Mouse (Mus musculus) splenic B cell, adult 2 months (primary cell): ENCODE data around the gene Msmb.
A peak's percentile ranks its signal among the peaks of the same experiment; 100 is the strongest.
"Not testable (repeated sequence)": the region's sequence is repeated elsewhere in the genome, so short reads cannot be mapped to it uniquely, and the experiment has no call there.

Experiments
- DNase-seq: peaks from one replicate; pipeline ENCODE4 v3.0.0-alpha.2; 2011; ENCODE audit warnings: low read depth, low spot score
- H3K27me3 ChIP-seq: 2 replicates; pipeline ENCODE4 v1.6.1; 2012; ENCODE audit warnings: mild to moderate bottlenecking, low read length, moderate library complexity, mixed read lengths; ENCODE audit not compliant: control insufficient read depth, poor library complexity, insufficient read depth, severe bottlenecking
- H3K36me3 ChIP-seq: 2 replicates; pipeline ENCODE4 v1.6.1; 2012; ENCODE audit warnings: mild to moderate bottlenecking, low read length, moderate library complexity, mixed read lengths; ENCODE audit not compliant: control insufficient read depth, poor library complexity, insufficient read depth, severe bottlenecking

Msmb gene

GRCm38 (mm10) chr14:32160563-32160962 lies 18.7 kb downstream of the Msmb start:
- Histone ChIP-seq H3K27me3 (no peaks in the 10 kb centered on the region), H3K36me3 (no peaks in the 10 kb centered on the region)
- DNase-seq, result no peak

GRCm38 (mm10) chr14:32161090-32161885 lies 19.5 kb downstream of the Msmb start:
- H3K36me3 ChIP-seq, result no peaks in the 10 kb centered on the region
- no peak for DNase-seq
- H3K27me3 ChIP-seq, result no peaks in the 10 kb centered on the region

GRCm38 (mm10) chr14:32162231-32162630 lies 20.4 kb downstream of the Msmb start:
- H3K36me3 ChIP-seq, result no peaks in the 10 kb centered on the region
- H3K27me3 ChIP-seq, result no peaks in the 10 kb centered on the region
- no peak for DNase-seq

- no peaks in the 10 kb centered on the region for H3K36me3 ChIP-seq
- DNase-seq, result no peak
- H3K27me3 ChIP-seq, result no peaks in the 10 kb centered on the region
Measured at GRCm38 (mm10) chr14:32163203-32163888, 21.5 kb downstream of the Msmb start.

- no peak for DNase-seq
- Histone ChIP-seq H3K27me3 (no peaks in the 10 kb centered on the region), H3K36me3 (no peaks in the 10 kb centered on the region)
Measured at GRCm38 (mm10) chr14:32164173-32165051, 22.6 kb downstream of the Msmb start.

- Histone ChIP-seq H3K36me3 (no peaks in the 10 kb centered on the region), H3K27me3 (no peaks in the 10 kb centered on the region)
- DNase-seq, result peak; percentile 90
Measured at GRCm38 (mm10) chr14:32165278-32166061, 23.6 kb downstream of the Msmb start.

- DNase-seq, result no peak
- Histone ChIP-seq H3K36me3 (no peaks in the 10 kb centered on the region), H3K27me3 (no peaks in the 10 kb centered on the region)
Measured at GRCm38 (mm10) chr14:32166062-32166441, 24.2 kb downstream of the Msmb start.

- H3K27me3 ChIP-seq, result no peaks in the 10 kb centered on the region
- DNase-seq, result no peak
- H3K36me3 ChIP-seq, result peaks cover 1% of the 10 kb centered on the region; the same call in 1 of the 2 replicates
Measured at GRCm38 (mm10) chr14:32166840-32167239, 25.0 kb downstream of the Msmb start.

GRCm38 (mm10) chr14:32167326-32167725 lies 25.5 kb downstream of the Msmb start:
- Histone ChIP-seq H3K27me3 (no peaks in the 10 kb centered on the region), H3K36me3 (peaks cover 1% of the 10 kb centered on the region; the same call in 1 of the 2 replicates)
- DNase-seq, result no peak

GRCm38 (mm10) chr14:32168653-32169231 lies 26.9 kb downstream of the Msmb start:
- Histone ChIP-seq H3K36me3 (peaks cover 2% of the 10 kb centered on the region; the same call in 1 of the 2 replicates), H3K27me3 (no peaks in the 10 kb centered on the region)
- no peak for DNase-seq

GRCm38 (mm10) chr14:32170137-32170536 lies 28.3 kb downstream of the Msmb start:
- DNase-seq, result no peak
- no peaks in the 10 kb centered on the region for H3K27me3 ChIP-seq
- peaks cover 5% of the 10 kb centered on the region; the same call in 1 of the 2 replicates for H3K36me3 ChIP-seq

GRCm38 (mm10) chr14:32175310-32175709 lies 33.5 kb downstream of the Msmb start:
- no peaks in the 10 kb centered on the region for H3K27me3 ChIP-seq
- DNase-seq, result no peak
- H3K36me3 ChIP-seq, result peaks cover 7% of the 10 kb centered on the region; the same call in 1 of the 2 replicates

GRCm38 (mm10) chr14:32176590-32176989 lies 34.8 kb downstream of the Msmb start:
- not testable (repeated sequence) for H3K27me3 ChIP-seq, DNase-seq, H3K36me3 ChIP-seq
